Mouse (Mus musculus): Measurements from ENCODE around the gene Pm20d1. TPM values are rescaled to one million over a fixed set of nuclear protein-coding genes. Genes with fewer than 3 reads are reported as not detected.
A peak's percentile ranks its signal among the peaks of the same experiment; 100 is the strongest.

The Pm20d1 gene
- polyA plus RNA-seq, 1 experiment from 2014 or later = 0.71 TPM

DNA sequence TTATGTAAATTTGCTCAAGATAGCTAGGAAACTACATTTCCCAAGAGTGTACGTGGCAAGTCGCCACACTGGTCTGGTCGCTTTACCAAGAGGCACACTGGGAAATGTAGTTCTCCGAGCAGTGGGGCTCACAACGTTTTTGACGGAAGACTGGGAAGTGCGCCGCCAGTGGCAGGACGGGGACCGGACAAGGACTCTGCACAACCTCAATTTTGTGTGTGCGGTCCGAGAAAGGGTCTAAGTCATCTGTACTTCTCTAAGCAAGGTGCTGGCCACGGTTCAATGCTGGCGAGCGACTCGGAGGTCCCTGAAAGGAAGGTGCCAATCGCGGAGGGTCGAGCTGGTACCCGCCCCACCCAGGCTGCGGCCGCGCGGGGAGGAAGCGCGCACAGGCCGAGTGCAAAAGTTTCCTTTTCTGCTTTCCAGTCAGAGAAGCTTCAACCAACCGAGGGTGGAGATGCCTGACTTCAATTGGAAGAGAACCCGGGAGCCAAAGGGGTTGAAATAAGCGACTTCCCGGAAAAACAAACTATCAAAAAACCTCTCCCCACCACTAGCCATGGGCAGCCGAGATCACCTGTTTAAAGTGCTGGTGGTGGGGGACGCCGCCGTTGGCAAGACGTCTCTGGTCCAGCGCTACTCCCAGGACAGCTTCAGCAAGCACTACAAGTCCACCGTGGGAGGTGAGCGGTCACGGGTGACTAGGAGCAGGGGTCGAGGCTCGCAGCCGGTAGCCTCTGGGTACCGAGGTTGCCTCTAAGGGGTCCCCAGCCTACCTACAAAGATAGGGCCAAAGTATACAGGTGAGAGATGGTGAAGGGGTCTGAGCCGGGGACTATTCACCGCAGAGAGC lies 70.1 kb downstream of the Pm20d1 start, which contains the start of gene Rab29:
TSS of gene Rab29 (plus strand) at position 132 of the 853 bp plus-strand sequence.
- Histone ChIP-seq H3K4me1 (replicated peaks; ENCODE audit: control insufficient read depth, insufficient read depth, low read length) (no peaks in the 10 kb centered on the region), H3K4me3 (replicated peaks; ENCODE audit: low read length) (peak within 1 kb of the TSS; percentile 52), H3K9me3 (ENCODE audit: control insufficient read depth, low read length) (no peaks in the 10 kb centered on the region), H3K27ac (no peak within 1 kb of the TSS), H3K36me3 (replicated peaks; ENCODE audit: control insufficient read depth, insufficient read depth) (no peaks in the 10 kb centered on the region), H3K27me3 (ENCODE audit: control insufficient read depth, insufficient read depth, low read length) (no peaks in the 10 kb centered on the region), H3K9ac (peak within 1 kb of the TSS; percentile 49), H3K4me2 (replicated peaks) (peak within 1 kb of the TSS; percentile 74)
- 2% methylated on average over 46 of the region's 46 CpGs for WGBS
- peak; percentile 97 for ATAC-seq (ENCODE audit: low FRiP score)
- peak; percentile 91 for DNase-seq (ENCODE audit: low spot score)

DNA sequence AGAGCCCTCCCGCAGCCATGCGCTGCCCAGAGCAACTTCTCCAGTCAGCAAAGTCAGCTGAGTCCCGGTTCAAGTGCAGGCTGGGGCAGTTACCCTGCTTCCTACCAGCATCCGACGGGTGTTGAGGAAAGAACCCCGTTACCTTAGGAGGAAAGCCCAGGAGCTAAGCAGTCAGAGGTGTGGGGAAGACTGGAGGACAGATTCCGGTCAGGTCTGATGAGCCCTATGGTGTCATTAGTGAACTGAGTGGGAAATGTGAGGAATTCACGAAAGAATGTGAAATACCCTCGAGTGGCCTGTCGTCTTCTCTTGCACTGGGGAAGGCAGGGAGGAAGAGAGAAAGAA lies 70.7 kb downstream of the Pm20d1 start:
- Histone ChIP-seq H3K27ac (no peak overlapping the region), H3K4me1 (replicated peaks; ENCODE audit: control insufficient read depth, insufficient read depth, low read length) (no peaks in the 10 kb centered on the region), H3K36me3 (replicated peaks; ENCODE audit: control insufficient read depth, insufficient read depth) (no peaks in the 10 kb centered on the region), H3K9me3 (ENCODE audit: control insufficient read depth, low read length) (no peaks in the 10 kb centered on the region), H3K9ac (peak overlapping the region; percentile 49; the same call in 1 of the 2 replicates), H3K4me3 (replicated peaks; ENCODE audit: low read length) (peak overlapping the region; percentile 52), H3K27me3 (ENCODE audit: control insufficient read depth, insufficient read depth, low read length) (no peaks in the 10 kb centered on the region), H3K4me2 (replicated peaks) (peak overlapping the region; percentile 74)
- ATAC-seq (ENCODE audit: low FRiP score) (0 out of 2 replicates have a peak, but pooled peaks have one; percentile 3), DNase-seq (ENCODE audit: low spot score) (no peak)
- 35% methylated on average over 10 of the region's 10 CpGs for WGBS

DNA sequence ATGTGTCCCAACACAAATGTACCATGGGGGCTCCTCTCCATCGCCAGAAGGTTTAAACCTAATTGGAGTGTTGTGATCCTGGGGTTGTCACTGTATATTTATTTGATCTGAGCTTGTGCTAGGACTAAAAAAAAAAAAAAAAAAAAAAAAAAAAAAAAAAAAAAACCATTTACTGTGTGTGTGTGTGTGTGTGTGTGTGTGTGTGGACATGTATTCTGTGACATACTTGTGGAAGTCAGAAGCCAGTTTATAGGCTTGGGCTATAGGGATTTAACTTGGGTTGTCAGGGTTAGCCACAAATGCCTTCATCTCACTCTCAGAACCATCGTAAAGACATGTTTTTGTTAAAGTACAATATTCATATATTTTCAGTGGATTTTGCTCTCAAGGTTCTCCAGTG lies 72.4 kb downstream of the Pm20d1 start:
- DNase-seq (ENCODE audit: low spot score) (no peak), ATAC-seq (ENCODE audit: low FRiP score) (no peak)
- Histone ChIP-seq H3K27ac (no peak overlapping the region), H3K9me3 (ENCODE audit: control insufficient read depth, low read length) (no peaks in the 10 kb centered on the region), H3K4me3 (replicated peaks; ENCODE audit: low read length) (no peak overlapping the region), H3K36me3 (replicated peaks; ENCODE audit: control insufficient read depth, insufficient read depth) (no peaks in the 10 kb centered on the region), H3K9ac (no peak overlapping the region), H3K27me3 (ENCODE audit: control insufficient read depth, insufficient read depth, low read length) (no peaks in the 10 kb centered on the region), H3K4me2 (replicated peaks) (no peak overlapping the region), H3K4me1 (replicated peaks; ENCODE audit: control insufficient read depth, insufficient read depth, low read length) (no peaks in the 10 kb centered on the region)
- WGBS = 90% methylated on average over 2 of the region's 2 CpGs

Other genes with a start within 250 kb of the Pm20d1 start
- not detected in 2 replicates for gene Avpr1b, start 198.1 kb upstream of the Pm20d1 start, polyA plus RNA-seq (2014; fragmentation: Nextera tagmentation; extraction: Ambion mirVana)
- 0.16 TPM in 1 of 2 replicates, not detected in the other for gene Ctse, start 159.1 kb upstream of the Pm20d1 start, polyA plus RNA-seq (2014; fragmentation: Nextera tagmentation; extraction: Ambion mirVana)
- 1.1 and 1.6 TPM in 2 replicates for gene Rab7b, start 108.7 kb upstream of the Pm20d1 start, polyA plus RNA-seq (2014; fragmentation: Nextera tagmentation; extraction: Ambion mirVana)
- 0.05 and 0.07 TPM in 2 replicates for gene Slc26a9, start 53.4 kb upstream of the Pm20d1 start, polyA plus RNA-seq (2014; fragmentation: Nextera tagmentation; extraction: Ambion mirVana)
- gene Slc41a1, start 30.1 kb downstream of the Pm20d1 start, polyA plus RNA-seq (2014; fragmentation: Nextera tagmentation; extraction: Ambion mirVana) = 14.3 and 17.3 TPM in 2 replicates
- gene Rab29, start 69.8 kb downstream of the Pm20d1 start, polyA plus RNA-seq (2014; fragmentation: Nextera tagmentation; extraction: Ambion mirVana) = 6.9 and 7.0 TPM in 2 replicates
- 34.6 and 38.4 TPM in 2 replicates for gene Nucks1, start 113.2 kb downstream of the Pm20d1 start, polyA plus RNA-seq (2014; fragmentation: Nextera tagmentation; extraction: Ambion mirVana)
- 0.82 and 1.6 TPM in 2 replicates for gene Slc45a3, start 165.6 kb downstream of the Pm20d1 start, polyA plus RNA-seq (2014; fragmentation: Nextera tagmentation; extraction: Ambion mirVana)
- 13.1 and 14.1 TPM in 2 replicates for gene Elk4, start 210.2 kb downstream of the Pm20d1 start, polyA plus RNA-seq (2014; fragmentation: Nextera tagmentation; extraction: Ambion mirVana)